Mouse (Mus musculus) A20 (cell line): ENCODE data around the gene Nmrk2.
"Not testable (repeated sequence)": the region's sequence is repeated elsewhere in the genome, so short reads cannot be mapped to it uniquely, and the experiment has no call there.

Experiments used
- DNase-seq: peaks from one replicate; pipeline ENCODE4 v3.0.0-alpha.2; 2011; ENCODE audit warnings: low read depth, low spot score

Nmrk2 gene

DNA sequence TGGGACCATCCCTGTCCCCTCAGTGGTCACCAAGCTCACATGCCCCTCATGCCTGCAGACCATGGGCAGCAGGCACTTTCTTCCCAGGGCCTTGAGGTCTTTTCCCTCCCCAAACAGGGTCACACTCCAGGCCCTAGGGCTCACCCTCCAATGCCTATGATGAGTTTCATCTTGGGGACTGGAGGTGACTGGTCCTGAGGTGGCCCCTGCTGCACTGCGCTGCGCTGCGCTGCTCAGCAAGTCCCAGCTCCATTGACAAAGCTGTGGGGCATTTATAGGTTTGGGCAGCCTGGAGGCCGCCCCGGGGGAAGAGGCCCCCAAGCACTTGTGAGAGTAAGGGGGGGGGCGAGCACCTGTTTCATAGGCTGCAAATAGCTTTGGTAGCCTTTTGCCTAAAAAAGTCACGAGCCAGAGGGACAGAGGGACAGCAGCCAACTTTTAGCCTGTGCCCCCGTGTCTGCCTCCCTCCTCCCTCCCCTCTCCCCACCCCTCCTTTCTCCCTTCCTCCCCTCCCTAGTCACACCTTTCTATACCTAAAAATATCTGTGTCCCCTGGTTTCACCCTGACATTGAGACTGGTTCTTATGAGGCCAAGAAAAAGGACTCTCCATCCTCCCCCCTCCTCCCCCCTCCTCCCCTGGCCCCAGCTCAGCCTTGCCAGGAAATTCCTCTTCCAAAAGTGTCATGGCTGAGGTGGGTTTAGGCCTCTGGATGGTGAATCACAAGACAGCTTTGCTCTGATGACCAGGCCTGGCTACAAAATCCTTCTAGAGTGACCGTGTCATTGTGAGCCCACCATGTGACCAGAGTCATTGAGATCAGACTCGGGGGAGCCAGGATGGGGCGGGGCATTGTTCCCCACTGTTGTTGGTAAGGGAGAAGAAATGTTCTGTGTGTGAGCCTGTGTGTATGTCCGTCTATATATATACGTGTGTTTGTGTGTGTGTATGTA lies at the start of gene Nmrk2:
Nmrk2 (minus strand) TSS at position 245 of the 952 bp plus-strand sequence.
- no peak for DNase-seq

GRCm38 (mm10) chr10:81249442-81249841 lies 47.6 kb upstream of the Nmrk2 start:
- DNase-seq: no peak

DNA sequence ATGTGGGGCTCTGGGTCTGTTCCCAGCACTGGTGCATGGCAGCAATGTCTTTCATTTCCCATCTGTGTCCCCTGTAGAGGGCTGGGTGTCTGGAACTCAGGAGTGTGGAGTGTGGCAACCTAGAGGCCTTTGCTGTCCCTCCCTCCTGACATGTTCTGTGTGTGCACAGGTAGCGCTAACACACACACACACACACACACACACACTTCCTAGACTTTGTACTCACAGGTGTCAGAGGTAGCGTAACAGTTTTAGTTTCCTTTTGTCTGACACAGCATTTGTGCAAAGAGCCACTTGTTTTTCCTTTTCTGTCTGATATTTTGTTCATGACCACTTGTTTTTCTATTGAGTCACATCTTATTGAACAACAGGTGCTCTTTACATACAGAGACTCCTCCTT lies 46.0 kb upstream of the Nmrk2 start:
- DNase-seq: no peak

GRCm38 (mm10) chr10:81245166-81245565 lies 43.3 kb upstream of the Nmrk2 start:
- DNase-seq: no peak

GRCm38 (mm10) chr10:81244595-81244994 lies 42.7 kb upstream of the Nmrk2 start:
- peak; percentile 87 for DNase-seq

DNA sequence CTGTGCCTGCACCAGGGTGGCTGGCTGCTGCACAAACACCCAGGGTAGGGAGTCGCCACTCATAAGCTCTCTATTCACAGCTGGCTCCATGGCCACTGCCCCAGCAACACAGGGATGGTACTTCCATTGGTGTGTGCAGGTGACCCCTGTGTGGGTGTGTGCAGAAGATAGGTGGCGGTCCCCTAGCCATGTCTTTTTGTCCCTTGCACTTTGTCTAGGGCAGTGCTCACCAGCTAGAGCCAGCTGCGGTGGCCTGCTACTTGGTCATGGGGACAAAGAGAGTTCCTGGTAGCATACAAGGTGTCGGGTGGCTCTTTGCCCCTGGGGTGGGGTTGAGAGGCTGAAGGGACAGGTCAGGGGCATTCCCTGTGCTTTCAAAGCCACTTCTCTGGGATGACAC lies 42.3 kb upstream of the Nmrk2 start:
- no peak for DNase-seq

GRCm38 (mm10) chr10:81242021-81242420 lies 40.2 kb upstream of the Nmrk2 start:
- DNase-seq: no peak

- peak; percentile 77 for DNase-seq
These were observed 39.0 kb upstream of the Nmrk2 start for GRCm38 (mm10) chr10:81240876-81241275.

DNA sequence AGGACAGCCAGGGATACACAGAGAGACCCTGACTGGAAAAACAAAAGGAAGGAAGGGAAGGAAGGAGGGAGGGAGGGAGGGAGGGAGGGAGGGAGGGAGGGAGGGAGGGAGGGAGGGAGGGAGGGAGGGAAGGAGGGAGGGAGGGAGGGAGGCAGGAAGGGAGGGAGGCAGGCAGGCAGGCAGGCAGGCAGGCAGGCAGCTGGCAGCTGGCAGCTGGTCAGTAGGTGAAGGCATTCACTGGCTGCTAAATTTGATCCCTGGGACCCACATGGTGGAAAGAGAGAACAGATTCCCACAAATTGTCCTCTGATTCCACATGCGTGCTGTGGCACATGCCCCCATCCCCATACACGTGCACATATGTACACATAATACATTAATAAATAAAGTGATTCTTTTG lies 36.8 kb upstream of the Nmrk2 start:
- DNase-seq: no peak

GRCm38 (mm10) chr10:81236471-81237268 lies 34.8 kb upstream of the Nmrk2 start:
- DNase-seq: no peak

- no peak for DNase-seq
These were observed 32.4 kb upstream of the Nmrk2 start for GRCm38 (mm10) chr10:81234206-81234605.

GRCm38 (mm10) chr10:81233226-81233585 lies 31.4 kb upstream of the Nmrk2 start:
- no peak for DNase-seq

- peak; percentile 98 for DNase-seq
These were observed 30.9 kb upstream of the Nmrk2 start, which contains the start of gene Zfr2 for GRCm38 (mm10) chr10:81232580-81233225. Gene Zfr2, plus strand, starts transcription at chr10:81233155.

- DNase-seq: no peak
These were observed 29.6 kb upstream of the Nmrk2 start for GRCm38 (mm10) chr10:81231436-81231835.

DNA sequence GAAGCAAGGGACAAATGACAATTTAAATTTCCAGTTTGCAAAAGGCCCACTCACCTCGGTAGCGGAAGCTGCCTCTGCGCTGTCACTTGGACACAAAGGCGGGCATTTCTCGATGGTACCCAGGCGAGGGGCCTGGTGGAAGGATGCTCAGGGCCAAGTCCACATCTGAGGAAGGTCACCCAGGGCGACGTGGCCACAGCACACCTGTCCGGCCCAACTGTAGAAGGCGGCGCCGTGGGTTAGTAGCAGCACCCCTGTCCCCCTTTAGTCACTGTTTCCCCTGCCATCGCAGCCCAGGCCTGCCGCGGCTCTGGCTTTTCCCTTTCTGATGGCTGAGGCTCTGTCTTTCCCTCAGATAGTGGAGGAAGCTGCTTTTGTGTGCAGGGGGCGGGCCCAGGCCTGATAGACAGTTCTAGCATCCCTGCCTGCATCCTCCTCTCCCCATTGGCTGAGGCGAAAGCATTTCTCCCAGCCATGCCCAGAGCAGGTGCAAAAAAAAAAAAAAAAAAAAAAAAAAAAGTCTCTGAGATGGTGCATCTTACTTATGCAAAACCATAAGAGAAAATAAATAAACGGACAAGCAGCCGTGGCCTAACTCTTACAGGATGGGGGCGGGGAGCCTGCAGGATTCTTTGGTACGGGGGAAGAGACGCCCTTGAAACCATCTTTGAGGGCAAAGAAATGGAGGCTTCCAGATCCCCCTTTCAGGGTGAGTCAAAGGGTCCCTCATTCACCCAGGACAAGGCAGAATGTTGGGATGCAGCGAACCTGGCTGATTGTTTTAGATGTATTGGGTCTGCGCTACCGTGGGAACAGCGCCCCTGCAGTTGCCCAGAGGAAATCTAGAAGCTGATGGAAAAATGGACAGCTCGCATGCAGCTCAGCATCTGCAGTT lies 28.8 kb upstream of the Nmrk2 start, which contains the start of gene Atcay:
Atcay (minus strand) TSS at position 396 of the 895 bp plus-strand sequence.
- no peak for DNase-seq

GRCm38 (mm10) chr10:81229735-81230437 lies 28.0 kb upstream of the Nmrk2 start:
- no peak for DNase-seq

DNA sequence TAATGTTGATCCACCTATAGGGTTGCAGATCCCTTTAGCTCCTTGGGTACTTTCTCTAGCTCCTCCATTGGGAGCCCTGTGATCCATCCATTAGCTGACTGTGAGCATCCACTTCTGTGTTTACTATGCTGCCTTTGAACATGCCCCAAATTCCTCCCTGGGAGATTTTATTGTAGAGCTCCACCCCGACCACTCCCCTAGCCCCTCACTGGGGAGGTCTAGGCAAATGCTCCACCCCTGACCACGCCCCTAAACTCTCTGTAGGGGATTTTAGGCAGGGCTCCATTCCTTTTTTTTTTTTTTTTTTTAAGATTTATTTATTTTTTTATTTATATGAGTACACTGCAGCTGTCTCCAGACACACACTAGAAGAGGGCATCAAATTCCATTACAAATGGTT lies 21.9 kb upstream of the Nmrk2 start:
- DNase-seq: not testable (repeated sequence)

- peak; percentile 79 for DNase-seq
These were observed 19.7 kb upstream of the Nmrk2 start for GRCm38 (mm10) chr10:81221402-81222015.

GRCm38 (mm10) chr10:81217964-81218363 lies 16.1 kb upstream of the Nmrk2 start:
- peak; percentile 82 for DNase-seq

- peak; percentile 54 for DNase-seq
These were observed 15.4 kb upstream of the Nmrk2 start for GRCm38 (mm10) chr10:81217267-81217666.
